Mouse (Mus musculus) T-helper 17 cell (primary cell): ENCODE measurements around the gene Phkg1.

Experiments used
- in situ Hi-C, 2 experiments: fragments of 300-600 bp; cut with MboI, MseI; formaldehyde crosslinking; loops; 1 replicate in 1 of 2; 2 replicates in 1 of 2; pipeline ENCODE4 v1.15.1; 2025; ENCODE audit warnings: high pct_unique_total_duplicates in 2 of 2

The Phkg1 gene

GRCm38 (mm10) chr5:129846752-129847557 lies 51.4 kb downstream of the Phkg1 start, which contains the start of gene Sumf2:
TSS of gene Sumf2 (plus strand) at chr5:129846986.
- in situ Hi-C loops = loop anchor here (5.0 kb wide), 2 partner anchors 55 to 840 kb away; partner anchors contain the start of gene Stx2 (in 1 of the 2)

- in situ Hi-C loops = loop anchor here (5.0 kb wide), 2 partner anchors 53 to 838 kb away; partner anchors contain the start of gene Stx2 (in 1 of the 2)
Measured at GRCm38 (mm10) chr5:129844848-129845247, 53.5 kb downstream of the Phkg1 start.
